Mouse (Mus musculus): ENCODE results near the gene Clasp1. TPM values are rescaled to one million over a fixed set of nuclear protein-coding genes. Genes with fewer than 3 reads are reported as not detected.

Gene Clasp1
- total and polyA plus RNA-seq, 2 experiments from 2014 or later: 63.2 to 126 TPM

GRCm38 (mm10) chr1:118485572-118485971 is 96.7 kb downstream of the Clasp1 start:
- ATAC-seq (peak; percentile 61; the same call in 1 of the 2 replicates), DNase-seq (ENCODE audit: low spot score) (no peak)
- no peak for TF ChIP-seq CTCF (IDR thresholded peaks at IDR 0.05; ENCODE audit: low read depth)
- peak overlapping the region; percentile 48 for H3K27ac ChIP-seq
- H3K9ac ChIP-seq (replicated peaks; ENCODE audit: low read length): no peak overlapping the region
- no peak overlapping the region for H3K4me3 ChIP-seq (ENCODE audit: low read length)
- H3K4me2 ChIP-seq (ENCODE audit: low read depth, low read length): no peak overlapping the region
- H3K27me3 ChIP-seq (ENCODE audit: insufficient read depth, low read length): no peaks in the 10 kb centered on the region
- H3K36me3 ChIP-seq (ENCODE audit: insufficient read depth, low read length): no peaks in the 10 kb centered on the region
- H3K4me1 ChIP-seq (ENCODE audit: insufficient read depth, low read length): no peaks in the 10 kb centered on the region
- H3K9me3 ChIP-seq (ENCODE audit: low read length): no peaks in the 10 kb centered on the region
- 70% methylated on average over 3 of the region's 3 CpGs for WGBS

DNA sequence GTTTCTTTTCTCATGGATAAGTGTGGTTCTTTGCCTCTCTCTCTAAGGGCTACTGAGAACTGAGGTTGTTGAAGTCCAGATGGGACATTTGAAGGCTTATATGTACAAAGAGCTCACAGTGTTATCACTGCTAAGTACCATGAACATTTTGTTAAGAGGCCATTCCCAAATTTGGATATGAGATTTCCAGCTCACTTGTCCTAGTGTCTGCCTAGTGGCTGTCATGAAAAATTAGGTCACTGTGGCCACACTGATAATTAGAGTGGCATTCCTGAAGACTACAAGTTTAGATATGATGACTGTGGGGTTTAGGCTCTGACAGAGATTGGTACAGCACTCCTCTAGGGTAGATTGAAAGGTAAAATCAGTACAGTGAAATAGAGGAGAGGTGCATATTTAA is 97.2 kb downstream of the Clasp1 start:
- TF ChIP-seq CTCF (IDR thresholded peaks at IDR 0.05; ENCODE audit: low read depth): no peak
- Histone ChIP-seq H3K4me1 (ENCODE audit: insufficient read depth, low read length) (no peaks in the 10 kb centered on the region), H3K4me2 (ENCODE audit: low read depth, low read length) (no peak overlapping the region), H3K27ac (no peak overlapping the region), H3K27me3 (ENCODE audit: insufficient read depth, low read length) (no peaks in the 10 kb centered on the region), H3K9ac (replicated peaks; ENCODE audit: low read length) (no peak overlapping the region), H3K4me3 (ENCODE audit: low read length) (no peak overlapping the region), H3K36me3 (ENCODE audit: insufficient read depth, low read length) (no peaks in the 10 kb centered on the region), H3K9me3 (ENCODE audit: low read length) (no peaks in the 10 kb centered on the region)
- DNase-seq (ENCODE audit: low spot score) (no peak), ATAC-seq (no peak)

- Histone ChIP-seq H3K9ac (replicated peaks; ENCODE audit: low read length) (no peak overlapping the region), H3K27me3 (ENCODE audit: insufficient read depth, low read length) (no peaks in the 10 kb centered on the region), H3K9me3 (ENCODE audit: low read length) (no peaks in the 10 kb centered on the region), H3K36me3 (ENCODE audit: insufficient read depth, low read length) (peaks cover 6% of the 10 kb centered on the region; the same call in 1 of the 2 replicates), H3K4me2 (ENCODE audit: low read depth, low read length) (no peak overlapping the region), H3K4me3 (ENCODE audit: low read length) (no peak overlapping the region), H3K27ac (no peak overlapping the region), H3K4me1 (ENCODE audit: insufficient read depth, low read length) (no peaks in the 10 kb centered on the region)
- 82% methylated on average over 3 of the region's 3 CpGs for WGBS
- ATAC-seq (no peak), DNase-seq (ENCODE audit: low spot score) (peak; percentile 50)
- TF ChIP-seq CTCF (IDR thresholded peaks at IDR 0.05; ENCODE audit: low read depth): peak; percentile 55
Measured at GRCm38 (mm10) chr1:118492811-118493210, 104.0 kb downstream of the Clasp1 start.

DNA sequence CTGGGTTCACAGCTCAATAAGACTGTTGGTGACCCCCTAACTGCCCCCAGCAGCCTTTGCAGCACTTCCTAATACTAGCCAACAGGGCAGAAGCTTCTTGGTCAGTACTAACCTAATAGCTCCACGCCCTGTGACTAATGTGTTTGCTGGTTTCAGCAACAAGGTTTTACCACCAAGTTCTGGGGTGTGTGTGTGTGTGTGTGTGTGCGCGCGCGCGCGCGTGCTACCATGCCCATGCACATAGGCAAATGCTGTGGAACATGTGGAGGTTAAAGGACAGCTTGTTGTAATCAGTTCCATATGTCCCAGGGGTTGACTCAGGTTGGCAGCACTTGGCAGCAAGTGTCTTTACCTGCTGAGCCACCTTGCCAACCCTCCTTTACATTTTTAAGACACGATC is 105.7 kb downstream of the Clasp1 start:
- Histone ChIP-seq H3K36me3 (ENCODE audit: insufficient read depth, low read length) (peaks cover 21% of the 10 kb centered on the region; the same call in 1 of the 2 replicates), H3K27me3 (ENCODE audit: insufficient read depth, low read length) (no peaks in the 10 kb centered on the region), H3K4me1 (ENCODE audit: insufficient read depth, low read length) (no peaks in the 10 kb centered on the region), H3K9ac (replicated peaks; ENCODE audit: low read length) (no peak overlapping the region), H3K4me3 (ENCODE audit: low read length) (no peak overlapping the region), H3K27ac (no peak overlapping the region), H3K9me3 (ENCODE audit: low read length) (no peaks in the 10 kb centered on the region), H3K4me2 (ENCODE audit: low read depth, low read length) (no peak overlapping the region)
- 95% methylated on average over 9 of the region's 9 CpGs for WGBS
- no peak for DNase-seq (ENCODE audit: low spot score)
- ATAC-seq: no peak
- no peak for TF ChIP-seq CTCF (IDR thresholded peaks at IDR 0.05; ENCODE audit: low read depth)

- no peak overlapping the region for H3K4me2 ChIP-seq (ENCODE audit: low read depth, low read length)
- H3K36me3 ChIP-seq (ENCODE audit: insufficient read depth, low read length): peaks cover 55% of the 10 kb centered on the region
- no peaks in the 10 kb centered on the region for H3K4me1 ChIP-seq (ENCODE audit: insufficient read depth, low read length)
- peak; percentile 82 for DNase-seq (ENCODE audit: low spot score)
- peak; percentile 73 for ATAC-seq
- WGBS: 65% methylated on average over 5 of the region's 5 CpGs
- no peak overlapping the region for H3K27ac ChIP-seq
- H3K4me3 ChIP-seq (ENCODE audit: low read length): no peak overlapping the region
- H3K27me3 ChIP-seq (ENCODE audit: insufficient read depth, low read length): no peaks in the 10 kb centered on the region
- no peak overlapping the region for H3K9ac ChIP-seq (replicated peaks; ENCODE audit: low read length)
- H3K9me3 ChIP-seq (ENCODE audit: low read length): no peaks in the 10 kb centered on the region
- peak; percentile 92 for TF ChIP-seq CTCF (IDR thresholded peaks at IDR 0.05; ENCODE audit: low read depth)
Measured at GRCm38 (mm10) chr1:118498311-118498710, 109.5 kb downstream of the Clasp1 start.

DNA sequence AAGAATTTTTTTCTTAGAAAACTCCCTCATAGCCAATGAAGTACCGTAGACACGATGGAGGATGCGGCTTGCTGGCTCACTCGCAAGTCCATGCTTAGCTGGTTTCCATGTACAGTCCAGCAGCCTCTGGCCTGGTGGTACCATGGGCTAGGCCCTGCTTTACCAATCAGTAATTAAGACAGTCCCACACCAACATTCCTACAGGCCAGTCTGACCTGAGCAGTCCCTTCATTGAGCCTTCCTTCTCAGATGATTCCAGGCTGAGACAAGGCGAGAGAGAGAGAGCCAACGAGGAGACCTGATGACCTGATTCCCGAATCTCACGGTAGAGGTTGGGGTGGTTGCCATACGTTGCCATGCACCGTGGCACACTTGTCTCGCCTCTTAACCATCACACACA is 111.7 kb downstream of the Clasp1 start:
- TF ChIP-seq CTCF (IDR thresholded peaks at IDR 0.05; ENCODE audit: low read depth): no peak
- 94% methylated on average over 11 of the region's 11 CpGs for WGBS
- ATAC-seq: no peak

GRCm38 (mm10) chr1:118501691-118502090 is 112.8 kb downstream of the Clasp1 start:
- DNase-seq (ENCODE audit: low spot score) (no peak), ATAC-seq (no peak)
- no peak for TF ChIP-seq CTCF (IDR thresholded peaks at IDR 0.05; ENCODE audit: low read depth)
- H3K9ac ChIP-seq (replicated peaks; ENCODE audit: low read length): no peak overlapping the region
- no peak overlapping the region for H3K4me3 ChIP-seq (ENCODE audit: low read length)
- WGBS: 96% methylated on average over 2 of the region's 2 CpGs
- H3K4me2 ChIP-seq (ENCODE audit: low read depth, low read length): no peak overlapping the region
- no peaks in the 10 kb centered on the region for H3K27me3 ChIP-seq (ENCODE audit: insufficient read depth, low read length)
- no peaks in the 10 kb centered on the region for H3K9me3 ChIP-seq (ENCODE audit: low read length)
- H3K36me3 ChIP-seq (ENCODE audit: insufficient read depth, low read length): peaks cover 77% of the 10 kb centered on the region
- no peak overlapping the region for H3K27ac ChIP-seq
- no peaks in the 10 kb centered on the region for H3K4me1 ChIP-seq (ENCODE audit: insufficient read depth, low read length)

More for the DNA sequence above, 111.7 kb downstream of the Clasp1 start:
- H3K4me3 ChIP-seq (ENCODE audit: low read length): no peak overlapping the region
- peaks cover 66% of the 10 kb centered on the region for H3K36me3 ChIP-seq (ENCODE audit: insufficient read depth, low read length)
- no peak for DNase-seq (ENCODE audit: low spot score)
- no peaks in the 10 kb centered on the region for H3K27me3 ChIP-seq (ENCODE audit: insufficient read depth, low read length)
- no peaks in the 10 kb centered on the region for H3K4me1 ChIP-seq (ENCODE audit: insufficient read depth, low read length)
- H3K9ac ChIP-seq (replicated peaks; ENCODE audit: low read length): no peak overlapping the region
- no peaks in the 10 kb centered on the region for H3K9me3 ChIP-seq (ENCODE audit: low read length)
- H3K4me2 ChIP-seq (ENCODE audit: low read depth, low read length): no peak overlapping the region
- no peak overlapping the region for H3K27ac ChIP-seq
